In the genomic region with DNA sequence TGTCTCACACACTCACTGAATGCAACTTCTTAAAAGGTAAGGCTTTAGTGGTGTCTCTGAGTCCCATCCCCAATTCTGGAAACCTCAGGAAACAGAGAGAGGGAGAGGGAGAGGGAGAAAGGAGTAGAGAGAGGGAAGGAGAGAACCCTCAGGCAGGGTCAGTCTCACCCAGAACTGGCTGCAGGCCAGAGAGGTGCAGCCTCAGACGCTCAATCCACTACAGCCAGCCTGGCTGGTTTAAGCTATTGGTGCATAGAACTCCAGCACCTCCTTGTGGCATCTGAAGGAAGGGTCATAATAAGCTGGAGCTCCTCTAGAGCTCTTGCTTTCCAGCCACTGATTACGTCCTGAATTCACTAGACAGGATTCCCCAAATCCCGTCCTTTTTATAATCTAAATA, we compare ENCODE assay signal across 8 mouse cellular contexts. TPM values are rescaled to one million over a fixed set of nuclear protein-coding genes. Genes with fewer than 3 reads are reported as not detected.
A peak's percentile ranks its signal among the peaks of the same experiment; 100 is the strongest.
DNase-seq lines count a peak whose midpoint lies in the region; ATAC-seq lines count a peak whose summit lies in the region.

No protein-coding gene starts in this region.

- H3K4me1 ChIP-seq in forebrain, embryonic 14.5 days (ENCODE audit: control insufficient read depth, insufficient read depth, low read length) = no peaks in the 10 kb centered on the region; the same call in 1 of the 2 replicates
- peaks cover 9% of the 10 kb centered on the region for H3K4me1 ChIP-seq in hindbrain, embryonic 13.5 days (replicated peaks)
- peaks cover 12% of the 10 kb centered on the region; the same call in 1 of the 2 replicates for H3K4me1 ChIP-seq in stomach, embryonic 15.5 days

- no peaks in the 10 kb centered on the region for H3K27me3 ChIP-seq in forebrain, embryonic 14.5 days (replicated peaks; ENCODE audit: control insufficient read depth, insufficient read depth, low read length)
- peaks cover 4% of the 10 kb centered on the region; the same call in 1 of the 2 replicates for H3K27me3 ChIP-seq in hindbrain, embryonic 13.5 days
- H3K27me3 ChIP-seq in stomach, embryonic 15.5 days (replicated peaks) = no peaks in the 10 kb centered on the region

- H3K9me3 ChIP-seq in forebrain, embryonic 14.5 days (replicated peaks; ENCODE audit: control insufficient read depth, low read length) = no peaks in the 10 kb centered on the region
- no peaks in the 10 kb centered on the region for H3K9me3 ChIP-seq in hindbrain, embryonic 13.5 days
- H3K9me3 ChIP-seq in stomach, embryonic 15.5 days = no peaks in the 10 kb centered on the region

- intact Hi-C loops in left cerebral cortex, postnatal 14 days (cut with DNase I) = no loop called here

- WGBS in forebrain, embryonic 14.5 days = 14% methylated on average over 3 of the region's 3 CpGs
- 21% methylated on average over 3 of the region's 3 CpGs for WGBS in hindbrain, embryonic 13.5 days
- 16% methylated on average over 3 of the region's 3 CpGs for WGBS in stomach, embryonic 15.5 days

- no peak overlapping the region for H3K9ac ChIP-seq in forebrain, embryonic 14.5 days (ENCODE audit: low read length)
- no peak overlapping the region for H3K9ac ChIP-seq in hindbrain, embryonic 13.5 days
- H3K9ac ChIP-seq in stomach, embryonic 15.5 days = no peak overlapping the region

- peaks cover 32% of the 10 kb centered on the region for H3K36me3 ChIP-seq in forebrain, embryonic 14.5 days (ENCODE audit: control insufficient read depth, insufficient read depth, low read length)
- H3K36me3 ChIP-seq in hindbrain, embryonic 13.5 days = peaks cover 46% of the 10 kb centered on the region
- peaks cover 21% of the 10 kb centered on the region for H3K36me3 ChIP-seq in stomach, embryonic 15.5 days

- no peak overlapping the region for H3K27ac ChIP-seq in forebrain, embryonic 14.5 days (ENCODE audit: low read depth, low read length)
- no peak overlapping the region for H3K27ac ChIP-seq in hindbrain, embryonic 13.5 days
- peak overlapping the region; percentile 72 for H3K27ac ChIP-seq in stomach, embryonic 15.5 days

- H3K4me3 ChIP-seq in forebrain, embryonic 14.5 days (ENCODE audit: low read depth, low read length) = no peak overlapping the region
- H3K4me3 ChIP-seq in hindbrain, embryonic 13.5 days = no peak overlapping the region
- H3K4me3 ChIP-seq in stomach, embryonic 15.5 days (replicated peaks) = no peak overlapping the region

- peak; percentile 68 for ATAC-seq in forebrain, embryonic 14.5 days
- peak; percentile 72 for ATAC-seq in hindbrain, embryonic 13.5 days (ENCODE audit: low FRiP score)
- peak; percentile 86 for ATAC-seq in megakaryocyte progenitor cell, adult 5-6 weeks (replicated peaks; ENCODE audit: poor library complexity)
- ATAC-seq in stomach, embryonic 15.5 days (ENCODE audit: insufficient read depth, low FRiP score, low read depth) = peak; percentile 53

- H3K4me2 ChIP-seq in forebrain, embryonic 14.5 days (ENCODE audit: low read length) = no peak overlapping the region
- no peak overlapping the region for H3K4me2 ChIP-seq in hindbrain, embryonic 13.5 days
- no peak overlapping the region for H3K4me2 ChIP-seq in stomach, embryonic 15.5 days

- peak; percentile 56 for DNase-seq in ovary, adult 18-20 months (ENCODE audit: low spot score)
- no peak for DNase-seq in ovary, postnatal 10 days (ENCODE audit: low spot score)
- DNase-seq in c-Kit-positive CD71-positive TER-119-negative erythroid progenitor cells, embryonic 14.5 days (ENCODE audit: low read depth) = peak; percentile 54
- DNase-seq in forebrain, embryonic 14.5 days (ENCODE audit: low spot score) = peak; percentile 78
- peak; percentile 63 to 82 for DNase-seq in left cerebral cortex, postnatal 14 days (ENCODE audit: low spot score in 2 of 2)

RNA-seq across cellular contexts. Expression of gene Tagln, which starts 1.0 kb away (rescaled TPM):
- polyA plus RNA-seq in forebrain, embryonic 14.5 days (2014; fragmentation: Nextera tagmentation; extraction: Ambion mirVana) = 4.2 and 5.3 TPM in 2 replicates
- 7.9 and 8.6 TPM in 2 replicates for polyA plus RNA-seq in hindbrain, embryonic 13.5 days (2015; fragmentation: Nextera tagmentation; extraction: Ambion mirVana)
- total RNA-seq in left cerebral cortex, postnatal 14 days (2021) = 10 to 100 TPM; 13.1 to 16.2 TPM
- 0.10 TPM in 2 replicates for total RNA-seq in megakaryocyte progenitor cell, adult 5-6 weeks (2015)
- total RNA-seq in megakaryocyte progenitor cell, adult 5-6 weeks (2017) = not detected in 2 replicates
- 380 and 441 TPM in 2 replicates for polyA plus RNA-seq in stomach, embryonic 15.5 days (2015; fragmentation: Nextera tagmentation; extraction: Ambion mirVana)

RNA-seq across cellular contexts. Expression of gene Sidt2, which starts 18.2 kb away (rescaled TPM):
- polyA plus RNA-seq in forebrain, embryonic 14.5 days (2014; fragmentation: Nextera tagmentation; extraction: Ambion mirVana) = 24.5 and 30.9 TPM in 2 replicates
- 36.6 and 37.6 TPM in 2 replicates for polyA plus RNA-seq in hindbrain, embryonic 13.5 days (2015; fragmentation: Nextera tagmentation; extraction: Ambion mirVana)
- 100 to 1,000 TPM; 112 to 116 TPM for total RNA-seq in left cerebral cortex, postnatal 14 days (2021)
- total RNA-seq in megakaryocyte progenitor cell, adult 5-6 weeks (2015) = 29.4 and 32.7 TPM in 2 replicates
- total RNA-seq in megakaryocyte progenitor cell, adult 5-6 weeks (2017) = 15.3 and 21.9 TPM in 2 replicates
- 43.8 and 47.9 TPM in 2 replicates for polyA plus RNA-seq in stomach, embryonic 15.5 days (2015; fragmentation: Nextera tagmentation; extraction: Ambion mirVana)

RNA-seq across cellular contexts. Expression of gene Rnf214, which starts 30.2 kb away (rescaled TPM):
- polyA plus RNA-seq in forebrain, embryonic 14.5 days (2014; fragmentation: Nextera tagmentation; extraction: Ambion mirVana) = 70.2 and 91.1 TPM in 2 replicates
- polyA plus RNA-seq in hindbrain, embryonic 13.5 days (2015; fragmentation: Nextera tagmentation; extraction: Ambion mirVana) = 106 and 110 TPM in 2 replicates
- 10 to 100 TPM; 74.5 to 75.5 TPM for total RNA-seq in left cerebral cortex, postnatal 14 days (2021)
- 20.3 and 21.2 TPM in 2 replicates for total RNA-seq in megakaryocyte progenitor cell, adult 5-6 weeks (2015)
- total RNA-seq in megakaryocyte progenitor cell, adult 5-6 weeks (2017) = 26.5 and 27.4 TPM in 2 replicates
- 40.6 and 45.9 TPM in 2 replicates for polyA plus RNA-seq in stomach, embryonic 15.5 days (2015; fragmentation: Nextera tagmentation; extraction: Ambion mirVana)

RNA-seq across cellular contexts. Expression of gene Pcsk7, which starts 30.6 kb away (rescaled TPM):
- 13.6 and 16.2 TPM in 2 replicates for polyA plus RNA-seq in forebrain, embryonic 14.5 days (2014; fragmentation: Nextera tagmentation; extraction: Ambion mirVana)
- 24.0 and 28.8 TPM in 2 replicates for polyA plus RNA-seq in hindbrain, embryonic 13.5 days (2015; fragmentation: Nextera tagmentation; extraction: Ambion mirVana)
- 10 to 100 TPM; 19.7 to 20.3 TPM for total RNA-seq in left cerebral cortex, postnatal 14 days (2021)
- 8.5 and 9.6 TPM in 2 replicates for total RNA-seq in megakaryocyte progenitor cell, adult 5-6 weeks (2015)
- 11.2 and 14.4 TPM in 2 replicates for total RNA-seq in megakaryocyte progenitor cell, adult 5-6 weeks (2017)
- polyA plus RNA-seq in stomach, embryonic 15.5 days (2015; fragmentation: Nextera tagmentation; extraction: Ambion mirVana) = 19.2 and 21.0 TPM in 2 replicates

Comparison
In these comparisons a context has a peak if more than half of its experiments do, and no peak if none do; other contexts are left out.
1. RNA of gene Tagln, which starts 1.0 kb away (polyA plus RNA-seq): 380 to 441 TPM in stomach, embryonic 15.5 days; 7.9 to 8.6 TPM in hindbrain, embryonic 13.5 days and 4.2 to 5.3 TPM in forebrain, embryonic 14.5 days; every median in the first group is over 10 times any median in the second.
2. Peak in every context shown above with its lines, with median percentiles within 50 percentile points of each other: ATAC-seq.